10 mouse cellular contexts compared by ENCODE assay signal in the genomic region with DNA sequence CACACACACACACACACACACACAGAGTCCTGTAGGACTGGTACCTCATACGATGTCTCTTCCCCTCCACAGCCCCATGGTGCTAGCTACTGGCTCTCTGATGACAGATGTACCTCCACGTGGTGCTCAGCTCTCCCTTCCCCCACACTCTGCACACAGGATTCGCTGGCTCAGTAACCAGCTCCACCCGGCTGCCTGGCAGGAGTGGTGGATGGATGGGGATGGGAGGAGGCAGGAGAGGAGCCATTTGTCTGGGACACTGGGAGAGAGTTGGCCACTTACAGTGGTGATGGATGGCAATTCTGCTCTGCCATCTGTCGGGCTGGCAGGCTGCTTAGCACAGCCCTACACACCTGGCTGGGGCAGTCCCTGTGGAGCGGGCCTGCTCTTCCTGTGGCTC.
DNase-seq lines count a peak whose midpoint lies in the region; ATAC-seq lines count a peak whose summit lies in the region.
"Had no signal": no experiment of that assay in that cellular context is flagged by ENCODE, and none has a peak within 500 bp of the region (broad histone marks: within the 10 kb centered on the region; RNA-seq: fewer than 3 reads in every experiment).

No protein-coding gene starts in this region.

- H3K4me1 ChIP-seq in forebrain, embryonic 10.5 days = peaks cover 52% of the 10 kb centered on the region
- peaks cover 34% of the 10 kb centered on the region for H3K4me1 ChIP-seq in neural tube, embryonic 15.5 days
- no peaks in the 10 kb centered on the region for H3K4me1 ChIP-seq in kidney, embryonic 16.5 days (ENCODE audit: insufficient read depth, low read length)

- 37% methylated on average over 6 of the region's 6 CpGs for WGBS in forebrain, embryonic 10.5 days
- 15% methylated on average over 6 of the region's 6 CpGs for WGBS in neural tube, embryonic 15.5 days
- 20% methylated on average over 6 of the region's 6 CpGs for WGBS in kidney, embryonic 16.5 days

- no peak overlapping the region for H3K4me2 ChIP-seq in neural tube, embryonic 15.5 days
- no peak overlapping the region for H3K4me2 ChIP-seq in kidney, embryonic 16.5 days (replicated peaks; ENCODE audit: low read depth, low read length)

- H3K27me3 ChIP-seq in forebrain, embryonic 10.5 days (ENCODE audit: poor library complexity, severe bottlenecking) = peaks cover 89% of the 10 kb centered on the region
- 0 out of 2 replicates have a peak, but pooled peaks cover 11% of the 10 kb centered on the region for H3K27me3 ChIP-seq in neural tube, embryonic 15.5 days (replicated peaks)
- peaks cover 14% of the 10 kb centered on the region for H3K27me3 ChIP-seq in kidney, embryonic 16.5 days (ENCODE audit: insufficient read depth, low read length)

- no peak overlapping the region for H3K4me3 ChIP-seq in forebrain, embryonic 10.5 days
- no peak overlapping the region for H3K4me3 ChIP-seq in neural tube, embryonic 15.5 days (replicated peaks)
- no peak overlapping the region for H3K4me3 ChIP-seq in kidney, embryonic 16.5 days (ENCODE audit: low read length)

- peak; percentile 3 for DNase-seq in cerebellum, adult 9-10 months
- no peak for DNase-seq in cerebellum, adult 11 months
- DNase-seq in forebrain, embryonic 10.5 days (ENCODE audit: extremely low spot score, low spot score) = no peak
- peak; percentile 81 for DNase-seq in layer of hippocampus, adult 9-11 months
- DNase-seq in adrenal gland, adult 2 months = no peak
- DNase-seq: gastrocnemius, postnatal 36 days; thymus, postnatal 4 days had no signal

- 0 out of 2 replicates have a peak overlapping the region, but pooled peaks have one; percentile 1 for H3K27ac ChIP-seq in forebrain, embryonic 10.5 days
- no peak overlapping the region for H3K27ac ChIP-seq in neural tube, embryonic 15.5 days (replicated peaks)
- no peak overlapping the region for H3K27ac ChIP-seq in kidney, embryonic 16.5 days (ENCODE audit: low read length)

- H3K36me3 ChIP-seq in forebrain, embryonic 10.5 days (replicated peaks) = no peaks in the 10 kb centered on the region
- no peaks in the 10 kb centered on the region for H3K36me3 ChIP-seq in neural tube, embryonic 15.5 days
- no peaks in the 10 kb centered on the region for H3K36me3 ChIP-seq in kidney, embryonic 16.5 days (ENCODE audit: insufficient read depth, low read length)

- no peak overlapping the region for H3K9ac ChIP-seq in neural tube, embryonic 15.5 days (replicated peaks)
- no peak overlapping the region for H3K9ac ChIP-seq in kidney, embryonic 16.5 days (replicated peaks; ENCODE audit: low read length)

- H3K9me3 ChIP-seq in forebrain, embryonic 10.5 days = no peaks in the 10 kb centered on the region
- H3K9me3 ChIP-seq in neural tube, embryonic 15.5 days (replicated peaks) = no peaks in the 10 kb centered on the region
- no peaks in the 10 kb centered on the region for H3K9me3 ChIP-seq in kidney, embryonic 16.5 days (ENCODE audit: low read length)

- peak; percentile 66 for ATAC-seq in neural tube, embryonic 15.5 days (ENCODE audit: low FRiP score)
- ATAC-seq in monocyte, adult 5-6 weeks (replicated peaks; ENCODE audit: insufficient number of reproducible peaks, low FRiP score, low TSS enrichment, poor library complexity, severe bottlenecking) = no peak
- ATAC-seq in kidney, embryonic 16.5 days (ENCODE audit: low FRiP score, low TSS enrichment) = no peak; the same call in 1 of the 2 replicates

Comparison
In these comparisons a context has a peak if more than half of its experiments do, and no peak if none do; other contexts are left out.
1. DNase-seq: peak in cerebellum, adult 9-10 months (single experiment) and layer of hippocampus, adult 9-11 months (single experiment); none in cerebellum, adult 11 months (single experiment), forebrain, embryonic 10.5 days (single experiment) and adrenal gland, adult 2 months (single experiment).